In the genomic region with DNA sequence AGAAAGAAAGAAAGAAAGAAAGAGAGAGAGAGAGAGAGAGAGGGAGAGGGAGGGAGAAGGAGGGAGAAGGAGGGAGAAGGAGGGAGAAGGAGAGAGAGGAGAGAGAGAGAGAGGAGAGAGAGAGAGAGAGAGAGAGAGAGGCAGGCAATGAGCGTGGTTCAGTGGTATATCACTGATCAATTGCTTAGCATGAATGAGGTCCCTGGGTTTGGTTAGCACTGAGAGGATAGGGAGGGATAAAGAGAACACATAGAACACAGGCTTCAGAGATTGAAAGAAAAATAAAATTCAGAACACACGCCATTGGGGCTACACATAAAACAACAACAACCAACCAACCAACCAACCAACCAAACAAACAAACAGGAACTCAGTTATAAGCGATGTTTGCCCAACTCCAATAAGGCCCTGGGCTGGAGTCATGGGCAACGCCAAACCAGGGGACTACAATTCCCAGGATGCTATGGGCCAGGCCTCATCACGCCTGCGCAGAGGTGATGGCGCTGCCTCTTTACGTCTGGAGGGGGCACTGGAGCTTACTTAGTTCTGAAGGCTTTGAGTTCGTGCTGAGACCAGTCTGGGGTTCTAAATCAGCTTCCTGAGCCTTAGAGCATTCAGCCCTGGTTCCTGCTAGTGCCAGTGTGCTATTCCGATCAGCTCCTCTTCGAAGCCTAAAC, we compare ENCODE assay signal across 8 mouse cellular contexts. TPM values are rescaled to one million over a fixed set of nuclear protein-coding genes. Genes with fewer than 3 reads are reported as not detected.
A peak's percentile ranks its signal among the peaks of the same experiment; 100 is the strongest.
DNase-seq lines count a peak whose midpoint lies in the region; ATAC-seq lines count a peak whose summit lies in the region.

No protein-coding gene starts in this region.

- peak overlapping the region; percentile 47 for H3K4me2 ChIP-seq in hindbrain, embryonic 13.5 days

- peak overlapping the region; percentile 34 for H3K4me3 ChIP-seq in hindbrain, embryonic 13.5 days

- ATAC-seq in hindbrain, embryonic 13.5 days (ENCODE audit: low FRiP score): peak; percentile 92

- no peak overlapping the region for H3K27ac ChIP-seq in hindbrain, embryonic 13.5 days

- WGBS in hindbrain, embryonic 13.5 days: 18% methylated on average over 11 of the region's 11 CpGs

- H3K9me3 ChIP-seq in hindbrain, embryonic 13.5 days: no peaks in the 10 kb centered on the region

- peak overlapping the region; percentile 63 for H3K9ac ChIP-seq in hindbrain, embryonic 13.5 days

- no peaks in the 10 kb centered on the region for H3K36me3 ChIP-seq in hindbrain, embryonic 13.5 days

- peaks cover 4% of the 10 kb centered on the region; the same call in 1 of the 2 replicates for H3K4me1 ChIP-seq in hindbrain, embryonic 13.5 days (replicated peaks)

- no peaks in the 10 kb centered on the region for H3K27me3 ChIP-seq in hindbrain, embryonic 13.5 days

- DNase-seq in R1 (ENCODE audit: low read depth, low spot score): peak; percentile 95
- peak; percentile 89 to 90 for DNase-seq in cerebellum, postnatal 14 days
- DNase-seq in frontal cortex, postnatal 14 days (ENCODE audit: low spot score in 2 of 2): peak; percentile 76
- DNase-seq in layer of hippocampus, postnatal 25 days (ENCODE audit: extremely low spot score in 1 of 2, low spot score in 1 of 2): peak; percentile 45 to 73
- peak; percentile 89 for DNase-seq in lung, postnatal 14 days
- DNase-seq in retina, adult 2 months (ENCODE audit: low read depth, low spot score): peak; percentile 73
- peak; percentile 90 for DNase-seq in thymus, postnatal 25 days

RNA-seq across cellular contexts. Expression of gene Sit1, which starts 5.5 kb away (rescaled TPM):
- polyA plus RNA-seq in hindbrain, embryonic 13.5 days (2015; fragmentation: Nextera tagmentation; extraction: Ambion mirVana): not detected in 2 replicates
- total RNA-seq in layer of hippocampus, postnatal 25 days (2021): not detected

RNA-seq across cellular contexts. Expression of gene Ccdc107, which starts 14.7 kb away (rescaled TPM):
- polyA plus RNA-seq in hindbrain, embryonic 13.5 days (2015; fragmentation: Nextera tagmentation; extraction: Ambion mirVana): 65.1 and 69.0 TPM in 2 replicates
- total RNA-seq in layer of hippocampus, postnatal 25 days (2021): 10 to 100 TPM; 23.5 to 28.1 TPM

RNA-seq across cellular contexts. Expression of gene Arhgef39, which starts 21.5 kb away (rescaled TPM):
- 8.4 and 8.9 TPM in 2 replicates for polyA plus RNA-seq in hindbrain, embryonic 13.5 days (2015; fragmentation: Nextera tagmentation; extraction: Ambion mirVana)
- total RNA-seq in layer of hippocampus, postnatal 25 days (2021): under 1 TPM; 0.27 to 0.70 TPM

RNA-seq across cellular contexts. Expression of gene Cd72, which starts 23.6 kb away (rescaled TPM):
- 3.5 and 4.7 TPM in 2 replicates for polyA plus RNA-seq in hindbrain, embryonic 13.5 days (2015; fragmentation: Nextera tagmentation; extraction: Ambion mirVana)
- total RNA-seq in layer of hippocampus, postnatal 25 days (2021): under 1 TPM in 1 of 2 experiments, not detected in 1; 0.22 TPM

RNA-seq across cellular contexts. Expression of gene Car9, which starts 28.8 kb away (rescaled TPM):
- polyA plus RNA-seq in hindbrain, embryonic 13.5 days (2015; fragmentation: Nextera tagmentation; extraction: Ambion mirVana): 0.19 and 0.25 TPM in 2 replicates
- total RNA-seq in layer of hippocampus, postnatal 25 days (2021): under 1 TPM; 0.22 to 0.35 TPM
